Mouse (Mus musculus) left cerebral cortex, adult 2 months (tissue): ENCODE measurements around the gene Osbpl10. TPM values are rescaled to one million over a fixed set of nuclear protein-coding genes. Genes with fewer than 3 reads are reported as not detected.
"Not testable (repeated sequence)": the region's sequence is repeated elsewhere in the genome, so short reads cannot be mapped to it uniquely, and the experiment has no call there.

ENCODE experiments used
- DNase-seq, 2 experiments: peaks; one replicate each; pipeline ENCODE4 v3.0.0; 2021 to 2022; ENCODE audit warnings: low spot score in 2 of 2, mixed read lengths in 1 of 2; ENCODE audit errors: extremely low spot score in 1 of 2
- H3K27ac ChIP-seq: fragments of 200-600 bp; 2 replicates; pipeline ENCODE4 v1.8.1; 2022
- H3K4me3 ChIP-seq: fragments of 200-600 bp; 2 replicates; pipeline ENCODE4 v1.8.1; 2022
- CTCF ChIP-seq: fragments of 200-600 bp; IDR thresholded peaks from 2 replicates; pipeline ENCODE4 v1.8.1; 2022; ENCODE audit warnings: antibody characterized with exemption, mild to moderate bottlenecking, moderate library complexity
- intact Hi-C: fragments of 180-260 bp; cut with DNase I; formaldehyde crosslinking; loops from one replicate; pipeline ENCODE4 v1.15.1; 2025
- total RNA-seq, 2 experiments: library from RNA; stranded (reverse); gene quantifications; 2 replicates each; pipeline ENCODE4 v1.2.3; 2021

Osbpl10 gene
- total RNA-seq, 2 experiments from 2014 or later = 48.5 to 56.3 TPM

GRCm38 (mm10) chr9:114952866-114953265 lies 25.5 kb upstream of the Osbpl10 start:
- intact Hi-C loops = no loop called here
- Histone ChIP-seq H3K4me3 (no peak overlapping the region), H3K27ac (no peak overlapping the region)
- DNase-seq = no peak
- TF ChIP-seq CTCF = peak; percentile 52

GRCm38 (mm10) chr9:114955340-114955739 lies 23.0 kb upstream of the Osbpl10 start:
- TF ChIP-seq CTCF = no peak
- H3K4me3 ChIP-seq = no peak overlapping the region
- no peak for DNase-seq
- H3K27ac ChIP-seq = no peak overlapping the region
- intact Hi-C loops = no loop called here

DNA sequence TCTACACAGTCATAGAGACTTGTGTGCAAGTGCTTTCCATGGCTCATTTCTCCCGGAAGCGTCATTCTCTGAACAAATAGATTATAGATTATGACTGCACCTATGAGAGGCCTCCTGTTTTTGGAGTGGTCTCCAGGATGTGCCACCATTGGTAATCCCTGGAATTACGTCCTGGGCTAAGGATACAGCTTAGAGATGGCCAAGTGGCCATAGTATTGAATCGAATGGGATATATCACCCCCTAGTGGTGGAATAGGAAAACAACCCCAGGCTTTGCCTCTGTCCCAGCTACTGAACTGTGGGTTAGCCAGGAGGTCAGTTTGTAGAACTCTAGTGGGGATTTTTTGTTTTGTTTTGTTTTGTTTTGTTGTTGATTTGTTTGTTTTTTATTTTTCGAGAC lies 21.4 kb upstream of the Osbpl10 start:
- no peak overlapping the region for H3K4me3 ChIP-seq
- no peak overlapping the region for H3K27ac ChIP-seq
- peak; percentile 81 for TF ChIP-seq CTCF
- intact Hi-C loops = loop anchor here (1.0 to 2.0 kb wide), 2 partner anchors 44 to 160 kb away; no protein-coding TSS in a partner anchor
- DNase-seq = no peak

DNA sequence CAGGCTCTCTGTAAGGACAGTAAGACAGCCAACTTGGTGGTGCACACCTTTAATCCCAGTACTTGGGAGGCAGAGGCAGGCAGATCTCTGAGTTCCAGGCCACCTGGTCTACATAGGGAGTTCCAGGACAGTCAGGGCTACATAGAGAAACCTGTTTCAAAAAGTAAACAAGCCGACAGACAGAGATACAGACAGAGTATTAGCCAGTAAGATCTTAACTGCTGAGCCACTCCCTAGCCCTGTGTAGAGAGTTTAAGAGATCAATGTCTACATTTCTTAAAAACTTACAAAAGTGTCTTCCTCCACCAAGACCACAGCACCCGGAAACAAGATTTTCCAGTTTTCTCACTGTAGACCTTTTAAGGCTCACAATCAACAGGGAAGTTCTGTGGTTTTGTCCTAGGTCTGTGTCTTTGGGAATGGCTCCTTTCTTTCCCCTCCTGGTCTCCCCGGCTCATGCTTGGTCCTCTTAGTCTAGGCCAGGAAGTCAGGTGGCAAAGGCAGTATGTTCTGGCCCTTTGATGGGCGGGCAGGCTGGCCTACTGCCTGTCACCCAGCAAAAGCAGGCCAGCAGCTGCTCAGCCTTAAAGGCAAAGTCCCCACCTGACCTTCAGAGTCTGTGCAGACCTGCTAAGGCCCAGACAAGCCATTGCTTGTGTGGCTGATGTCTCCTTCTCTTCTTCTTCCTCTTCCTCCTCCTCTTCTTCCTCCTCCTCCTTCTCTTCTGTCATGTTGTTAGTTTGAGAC lies 18.2 kb upstream of the Osbpl10 start:
- no peak for DNase-seq
- no peak overlapping the region for H3K4me3 ChIP-seq
- TF ChIP-seq CTCF = no peak
- intact Hi-C loops = no loop called here
- H3K27ac ChIP-seq = no peak overlapping the region

- intact Hi-C loops = no loop called here
- no peak overlapping the region for H3K27ac ChIP-seq
- no peak overlapping the region for H3K4me3 ChIP-seq
- DNase-seq = no peak
- TF ChIP-seq CTCF = no peak
These were observed 17.5 kb upstream of the Osbpl10 start for GRCm38 (mm10) chr9:114960844-114961243.

- no peak overlapping the region for H3K4me3 ChIP-seq
- intact Hi-C loops = no loop called here
- no peak for TF ChIP-seq CTCF
- DNase-seq = no peak
- H3K27ac ChIP-seq = no peak overlapping the region; the same call in 1 of the 2 replicates
These were observed 14.3 kb upstream of the Osbpl10 start for GRCm38 (mm10) chr9:114964093-114964492.

GRCm38 (mm10) chr9:114966286-114966685 lies 12.1 kb upstream of the Osbpl10 start:
- DNase-seq, H3K4me3 ChIP-seq, H3K27ac ChIP-seq, intact Hi-C loops: not testable (repeated sequence)

DNA sequence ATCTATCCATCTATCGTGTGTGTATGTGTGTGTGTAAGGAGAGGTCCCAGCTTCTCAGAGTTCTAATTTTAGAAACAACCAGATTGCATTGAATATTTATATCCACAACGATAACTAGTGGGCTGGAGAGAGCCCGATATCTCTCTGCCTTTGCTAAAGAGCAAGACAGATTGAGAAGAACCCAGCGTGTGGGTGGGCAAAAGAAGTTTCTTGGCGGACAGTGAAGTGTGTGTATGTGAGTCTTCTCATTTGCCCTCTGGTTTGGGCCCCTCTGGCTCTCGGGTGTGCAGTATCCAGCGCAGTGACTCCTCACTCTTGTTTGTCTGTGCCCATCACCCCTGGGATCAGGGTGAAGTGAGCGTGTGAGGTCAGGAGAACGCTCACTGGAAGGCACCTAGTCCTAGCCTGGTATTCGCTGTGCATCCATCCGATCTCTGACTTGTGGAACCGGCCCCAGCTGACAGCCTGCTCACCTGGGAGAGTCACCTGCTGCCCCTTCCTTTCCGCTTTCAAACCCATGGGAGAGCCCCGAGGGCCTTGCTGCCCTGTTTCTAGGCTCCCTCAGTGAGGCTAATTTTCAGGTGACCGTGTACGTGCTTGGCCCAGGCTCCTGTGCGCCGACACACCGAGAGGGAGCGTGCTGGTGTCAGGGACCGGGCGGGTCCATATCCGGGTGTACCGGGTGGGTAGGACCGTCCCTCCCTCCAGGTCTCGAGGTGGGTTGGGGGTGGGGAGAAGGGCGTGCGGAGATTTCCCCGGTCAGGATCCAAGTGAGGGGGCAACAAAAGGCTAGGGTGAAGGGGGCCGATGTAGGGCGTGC lies 698 bp upstream of the Osbpl10 start:
- H3K27ac ChIP-seq = peak overlapping the region; percentile 96
- peak overlapping the region; percentile 55 for H3K4me3 ChIP-seq
- peak; percentile 30 to 43 for DNase-seq
- intact Hi-C loops = loop anchor here (1.0 to 5.0 kb wide), 5 partner anchors 31 to 255 kb away; no protein-coding TSS in a partner anchor
- no peak for TF ChIP-seq CTCF

DNA sequence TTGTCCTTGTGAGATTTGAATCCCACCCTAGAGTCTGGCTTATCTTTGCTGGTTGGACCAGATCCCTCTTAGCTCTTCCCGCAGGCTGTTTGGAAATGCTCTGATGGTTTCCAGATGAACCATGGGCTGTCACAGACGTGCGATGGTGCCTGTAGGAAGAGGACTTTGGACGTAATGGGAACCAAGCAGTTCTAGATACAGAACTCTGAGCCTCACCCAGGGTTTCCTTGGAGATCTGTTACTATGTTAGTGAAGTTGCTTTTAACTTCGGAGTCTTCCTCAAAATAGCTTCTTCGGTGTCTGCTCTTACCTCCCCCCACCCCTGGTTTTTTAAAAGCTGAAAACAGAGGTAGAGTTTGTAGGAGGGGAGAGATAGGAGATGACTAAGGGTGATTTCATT lies 1.6 kb downstream of the Osbpl10 start:
- no peak for TF ChIP-seq CTCF
- no peak overlapping the region; the same call in 1 of the 2 replicates for H3K27ac ChIP-seq
- H3K4me3 ChIP-seq = peak overlapping the region; percentile 55
- intact Hi-C loops = loop anchor here (5.0 kb wide), 4 partner anchors 42 to 252 kb away; no protein-coding TSS in a partner anchor
- no peak for DNase-seq

GRCm38 (mm10) chr9:114982689-114983360 lies 4.5 kb downstream of the Osbpl10 start, which contains the start of gene Rps27rt:
Gene Rps27rt (minus strand): TSS chr9:114982739.
- Histone ChIP-seq H3K27ac (no peak within 1 kb of the TSS), H3K4me3 (no peak within 1 kb of the TSS)
- no peak for DNase-seq
- intact Hi-C loops = no loop called here
- TF ChIP-seq CTCF = no peak

- Histone ChIP-seq H3K4me3 (no peak overlapping the region), H3K27ac (no peak overlapping the region)
- intact Hi-C loops = no loop called here
- DNase-seq = no peak
- no peak for TF ChIP-seq CTCF
These were observed 7.4 kb downstream of the Osbpl10 start for GRCm38 (mm10) chr9:114985741-114986140.

DNA sequence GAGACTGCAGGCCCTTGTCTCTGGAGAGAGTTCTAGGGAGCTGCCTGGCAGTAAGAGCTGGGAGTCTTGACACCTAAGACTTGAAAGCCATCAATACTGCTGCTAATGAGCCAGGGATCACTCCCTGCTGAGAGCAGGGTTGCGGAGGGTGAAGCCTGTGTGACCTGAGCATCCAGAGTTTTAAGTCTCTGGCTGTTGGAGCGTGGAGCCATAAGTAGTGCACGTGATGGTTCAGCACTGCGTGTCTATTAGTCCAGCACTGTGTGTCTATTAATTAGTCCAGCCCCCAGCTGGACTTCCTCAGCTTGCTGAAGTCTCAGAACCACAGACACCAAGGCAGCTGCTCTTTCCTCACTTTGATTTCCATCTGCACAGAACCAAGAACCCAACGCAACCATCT lies 8.0 kb downstream of the Osbpl10 start:
- intact Hi-C loops = no loop called here

More for the DNA sequence above, 8.0 kb downstream of the Osbpl10 start:
- no peak for DNase-seq
- no peak for TF ChIP-seq CTCF
- Histone ChIP-seq H3K27ac (no peak overlapping the region), H3K4me3 (no peak overlapping the region)
